Mouse (Mus musculus): ENCODE data around the gene 1810062G17Rik.

The 1810062G17Rik gene

DNA sequence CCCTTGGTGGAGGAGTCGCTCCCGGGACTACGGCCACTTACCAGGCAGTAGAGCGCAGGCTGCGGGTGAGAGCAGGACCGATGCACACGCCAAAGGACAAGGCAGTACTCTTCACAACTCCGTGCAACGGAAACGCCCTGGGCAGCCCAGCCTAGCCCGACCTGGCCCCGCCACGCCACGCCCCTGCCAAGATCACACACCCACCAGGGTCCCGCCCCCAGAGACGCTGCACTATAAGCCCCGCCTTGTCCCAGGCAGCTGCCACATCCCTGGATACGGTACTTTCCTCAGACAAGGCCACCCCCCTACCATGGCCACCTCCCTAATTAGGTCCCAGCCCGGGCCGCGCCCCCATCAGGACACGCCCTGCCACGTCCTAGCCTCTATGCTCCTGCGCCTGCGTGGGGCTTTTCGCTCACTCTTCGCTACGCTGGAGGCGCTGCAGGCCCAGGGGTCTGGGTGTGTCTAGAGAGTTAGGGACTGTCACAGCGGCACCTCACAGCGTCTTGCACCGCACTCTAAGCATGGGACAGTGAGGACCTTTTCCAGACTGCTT, at the start of gene 1810062G17Rik, which contains the start of gene Anxa5:
Gene 1810062G17Rik, plus strand, starts transcription at position 406 of the 556 bp plus-strand sequence.
Gene Anxa5, minus strand, starts transcription at position 363 of the 556 bp plus-strand sequence.
- DNase-seq (ENCODE audit: low read depth) = peak; percentile 99

DNA sequence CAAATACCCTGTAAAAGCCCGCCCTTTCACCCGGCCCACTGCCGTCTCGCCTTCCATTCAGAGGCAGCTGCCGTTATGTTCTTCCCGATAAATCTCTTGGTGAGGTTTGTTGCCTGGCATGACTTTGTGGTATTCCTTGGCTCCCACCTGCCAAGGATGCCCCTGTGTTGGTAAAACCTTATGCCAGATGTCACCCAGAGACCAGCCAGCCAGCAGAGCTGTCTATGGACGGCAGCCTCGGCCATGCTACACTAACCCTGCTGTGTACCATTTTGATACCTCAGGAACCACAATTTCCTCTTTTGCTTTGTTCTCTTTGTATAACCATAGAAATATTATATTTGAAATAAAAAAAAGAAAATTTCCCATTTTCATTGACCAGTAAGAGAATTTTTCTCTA, 48.4 kb upstream of the 1810062G17Rik start:
- no peak for DNase-seq (ENCODE audit: low read depth)

DNA sequence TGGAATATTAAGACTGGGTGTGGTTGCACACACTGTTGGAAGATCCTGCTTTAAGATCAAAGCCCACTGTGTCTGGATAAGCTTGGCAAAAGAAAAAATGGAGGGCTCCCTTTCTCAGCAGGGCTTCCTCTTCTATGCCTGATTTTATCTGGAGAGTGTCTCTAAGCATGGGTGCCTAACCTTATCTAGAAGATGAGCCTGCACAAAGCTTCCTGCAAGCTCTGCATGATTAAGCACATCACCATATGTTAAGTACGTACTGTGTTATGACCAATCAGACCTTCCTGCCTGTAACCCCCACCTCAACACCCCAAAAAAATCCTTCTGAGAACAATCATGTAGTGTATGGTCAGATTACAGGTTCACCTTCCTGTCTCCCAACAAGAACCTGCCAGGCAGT, 45.4 kb upstream of the 1810062G17Rik start:
- peak; percentile 55 for DNase-seq (ENCODE audit: low read depth)

DNA sequence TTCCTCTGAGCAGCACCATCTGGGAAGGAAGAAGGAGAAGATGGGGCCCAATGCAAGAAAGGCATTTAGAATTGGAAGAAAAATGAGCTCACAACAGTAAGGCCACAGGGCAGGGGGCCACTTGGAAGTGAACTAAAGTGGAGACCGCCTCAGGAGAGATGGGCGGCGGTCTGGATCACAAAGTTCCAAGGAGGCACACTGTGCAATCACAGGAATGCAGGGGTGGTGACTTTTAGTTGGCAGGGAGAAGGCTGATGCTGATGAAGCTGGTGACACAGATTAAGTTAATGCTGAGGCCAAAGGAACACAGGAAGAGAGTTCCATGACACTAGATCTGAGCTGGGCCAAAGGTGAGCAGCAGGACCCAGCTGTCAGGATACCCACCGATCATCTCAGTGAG, 35.5 kb upstream of the 1810062G17Rik start:
- no peak for DNase-seq (ENCODE audit: low read depth)

DNA sequence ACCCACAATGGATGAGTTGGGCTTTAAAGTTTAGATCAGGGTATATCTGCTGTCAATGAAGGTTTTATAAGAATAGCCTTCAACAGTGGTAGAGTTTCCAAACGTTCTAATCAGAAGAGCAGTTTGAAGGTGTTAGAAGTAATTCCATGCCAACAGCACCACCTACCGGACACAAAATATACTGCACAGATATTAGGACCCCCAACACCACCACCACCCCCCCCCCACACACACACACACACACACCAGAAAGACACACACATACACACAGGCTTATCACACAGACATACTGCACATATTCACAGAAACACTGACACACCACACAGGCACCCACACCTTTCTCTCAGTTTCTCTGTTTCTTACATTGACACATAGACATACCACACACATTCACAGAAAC, 33.3 kb upstream of the 1810062G17Rik start:
- peak; percentile 69 for DNase-seq (ENCODE audit: low read depth)

DNA sequence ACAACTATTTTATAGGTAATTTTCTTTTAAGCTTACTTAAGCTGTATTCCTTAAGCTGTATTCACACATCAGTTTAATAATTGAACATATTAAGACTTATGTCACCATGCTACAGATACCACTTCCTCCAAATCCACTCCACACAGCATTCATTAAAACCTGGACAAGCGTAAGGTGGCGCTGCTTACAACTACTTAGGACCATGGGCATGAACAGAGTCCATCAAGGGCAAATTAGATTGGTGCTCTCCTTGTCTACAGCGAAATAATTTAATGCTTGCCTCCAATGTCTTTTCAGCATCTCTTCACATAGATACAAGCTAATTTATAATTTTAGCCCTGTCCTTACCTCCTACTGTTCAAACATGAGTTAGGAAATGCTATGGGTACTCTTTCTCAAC, 29.7 kb upstream of the 1810062G17Rik start:
- DNase-seq (ENCODE audit: low read depth) = peak; percentile 75

DNA sequence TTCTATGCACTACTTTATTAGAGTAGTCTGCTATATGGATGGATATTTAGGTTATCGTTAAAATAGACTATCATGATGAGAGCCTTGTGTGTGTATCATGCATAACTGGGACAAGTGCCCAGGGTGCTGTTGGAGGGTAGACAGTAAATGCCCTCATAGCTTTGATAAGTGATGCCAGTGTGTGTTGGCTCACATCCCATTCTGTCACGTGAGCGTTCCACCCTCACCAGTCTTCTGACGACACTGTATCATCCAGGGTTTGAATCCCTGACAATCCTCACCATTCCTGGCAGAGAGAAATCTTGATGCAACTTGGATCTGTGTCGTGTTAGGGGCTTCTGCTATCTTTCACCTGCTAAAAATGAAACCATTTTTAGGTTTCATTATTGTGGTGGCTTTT, 29.2 kb upstream of the 1810062G17Rik start:
- peak; percentile 68 for DNase-seq (ENCODE audit: low read depth)

DNA sequence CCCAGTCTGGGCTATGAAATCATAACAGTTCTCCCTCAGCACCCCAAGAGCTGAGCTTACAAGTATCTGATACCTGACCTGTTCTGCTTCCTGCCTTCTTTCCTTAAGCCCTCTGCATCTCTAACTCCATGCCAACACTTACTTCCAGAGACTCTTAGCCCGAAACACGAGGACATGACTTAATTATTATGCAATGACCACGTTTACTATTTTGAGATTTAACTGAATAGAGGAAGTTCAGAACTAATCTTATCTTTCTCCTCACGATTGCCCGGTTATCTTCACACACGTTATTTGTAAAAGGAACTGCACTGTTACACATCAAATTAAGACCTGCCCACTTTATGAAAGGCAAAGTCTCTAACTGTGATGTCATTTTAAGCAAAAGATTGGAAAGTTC, 28.8 kb upstream of the 1810062G17Rik start:
- DNase-seq (ENCODE audit: low read depth) = peak; percentile 89

DNA sequence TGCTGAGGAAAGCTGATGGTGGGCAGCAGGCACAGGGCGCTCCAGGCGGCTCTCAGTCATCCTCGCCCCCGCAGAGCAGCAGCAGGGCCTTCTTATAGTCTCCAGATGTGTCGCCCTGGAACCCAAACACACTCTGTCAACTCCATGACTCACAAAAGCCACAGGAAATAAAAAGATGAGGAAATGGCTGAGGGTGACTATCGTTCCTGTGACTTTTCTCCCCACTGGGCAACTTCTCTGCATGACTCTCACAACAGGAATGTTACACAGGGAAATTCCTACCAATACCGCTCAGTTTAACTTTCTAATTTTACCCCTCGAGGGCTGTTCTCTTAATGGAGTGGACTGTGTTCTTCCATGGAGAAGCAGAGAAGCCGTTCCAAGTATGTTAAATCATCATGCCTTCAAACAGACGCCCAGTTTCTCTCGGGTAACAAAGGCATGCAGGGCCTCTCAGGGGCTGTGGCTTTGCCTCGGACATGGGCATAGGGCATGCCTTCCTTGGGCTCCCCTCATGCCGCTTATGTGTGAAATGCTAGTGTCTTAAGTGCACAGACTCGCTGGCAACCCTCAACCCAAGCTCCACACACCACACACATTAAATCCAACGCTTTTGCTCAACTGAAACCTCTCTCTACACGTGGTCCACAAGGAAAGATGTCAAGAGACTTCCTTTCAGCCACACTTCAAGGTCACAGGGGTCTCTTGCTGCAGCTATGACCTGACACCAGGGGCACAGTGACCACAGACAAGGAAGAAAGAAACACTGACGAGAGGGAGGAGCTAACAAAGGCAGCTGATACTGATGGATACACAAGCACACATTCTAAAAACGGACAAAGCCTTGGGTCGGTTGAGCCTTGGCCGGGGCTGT, 26.2 kb upstream of the 1810062G17Rik start:
- DNase-seq (ENCODE audit: low read depth) = peak; percentile 92

DNA sequence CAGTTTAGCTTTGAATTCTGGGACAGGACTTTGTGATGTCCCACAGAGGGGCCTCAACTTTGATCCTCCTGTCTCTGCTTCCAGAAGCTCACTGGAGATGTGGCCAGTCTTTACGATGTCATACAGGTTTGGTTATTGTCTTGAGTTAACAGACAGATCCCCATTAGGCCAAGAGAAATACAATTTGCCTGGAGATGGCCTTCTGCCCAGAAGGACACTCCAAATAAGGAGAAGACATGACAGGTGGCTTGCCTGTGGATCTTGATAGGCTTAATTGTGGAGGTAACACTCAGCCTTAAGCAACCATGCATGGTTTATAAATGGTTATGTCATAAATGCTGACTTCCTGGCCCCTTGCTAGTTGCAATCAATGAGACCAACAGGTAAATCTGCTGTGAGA, 23.2 kb upstream of the 1810062G17Rik start:
- DNase-seq (ENCODE audit: low read depth) = no peak

DNA sequence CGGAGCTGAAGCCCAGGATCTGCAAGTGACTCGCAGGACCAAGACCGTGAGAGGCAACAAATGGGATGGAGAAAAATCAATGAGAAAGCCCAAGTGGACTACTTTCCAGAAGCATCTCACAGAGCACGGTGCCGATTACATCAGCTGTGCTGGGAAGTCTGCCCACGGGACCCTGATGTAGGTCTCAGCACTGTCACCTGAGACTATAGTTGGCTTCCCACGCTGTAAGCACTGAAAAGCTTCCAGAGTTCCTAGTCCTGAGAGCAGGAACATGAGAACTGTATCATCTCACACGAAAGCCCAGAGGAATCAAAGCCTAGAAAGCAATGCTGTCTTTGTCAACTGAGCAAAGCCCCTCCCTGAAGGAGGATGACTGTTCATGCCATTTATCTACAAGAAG, 20.6 kb upstream of the 1810062G17Rik start:
- DNase-seq (ENCODE audit: low read depth) = no peak

DNA sequence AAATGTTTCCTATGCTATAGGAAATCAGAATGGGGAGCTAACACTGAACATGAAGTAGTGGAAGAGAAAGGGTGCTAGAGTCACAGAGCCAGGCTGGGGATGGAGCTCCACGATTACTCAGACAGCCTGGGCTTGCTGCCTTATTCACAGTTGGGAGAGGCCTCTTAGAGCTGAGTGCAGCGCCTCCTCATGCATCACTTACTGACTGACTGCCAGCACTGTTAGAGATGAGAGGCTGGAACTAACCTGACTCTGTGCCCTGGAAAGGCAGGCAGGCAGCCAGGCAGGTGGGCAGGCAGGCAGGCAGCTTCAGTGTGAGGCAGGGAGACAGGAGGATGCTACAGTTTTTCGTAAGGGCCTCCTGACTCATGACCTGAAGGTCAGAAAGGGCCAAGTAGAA, 20.2 kb upstream of the 1810062G17Rik start:
- no peak for DNase-seq (ENCODE audit: low read depth)

DNA sequence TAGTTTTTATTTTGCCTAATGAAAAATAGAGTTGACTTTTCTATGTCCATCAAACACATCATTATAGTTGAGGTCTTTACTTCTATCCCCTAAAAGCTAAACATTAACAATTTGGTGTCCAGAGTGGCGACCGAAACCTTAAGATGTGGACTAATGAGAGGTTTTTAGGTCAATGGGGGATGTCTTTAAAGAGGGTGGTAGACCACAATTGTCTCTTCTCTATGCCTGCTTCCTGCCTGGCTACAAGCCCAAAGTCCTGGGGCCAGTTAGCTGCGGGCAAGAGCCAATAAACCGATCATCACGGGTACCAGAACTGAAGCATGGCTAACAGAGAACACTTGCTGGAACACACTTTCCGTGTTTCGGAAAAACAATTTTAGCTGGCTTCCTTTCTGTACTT, 15.0 kb upstream of the 1810062G17Rik start:
- DNase-seq (ENCODE audit: low read depth) = peak; percentile 20

DNA sequence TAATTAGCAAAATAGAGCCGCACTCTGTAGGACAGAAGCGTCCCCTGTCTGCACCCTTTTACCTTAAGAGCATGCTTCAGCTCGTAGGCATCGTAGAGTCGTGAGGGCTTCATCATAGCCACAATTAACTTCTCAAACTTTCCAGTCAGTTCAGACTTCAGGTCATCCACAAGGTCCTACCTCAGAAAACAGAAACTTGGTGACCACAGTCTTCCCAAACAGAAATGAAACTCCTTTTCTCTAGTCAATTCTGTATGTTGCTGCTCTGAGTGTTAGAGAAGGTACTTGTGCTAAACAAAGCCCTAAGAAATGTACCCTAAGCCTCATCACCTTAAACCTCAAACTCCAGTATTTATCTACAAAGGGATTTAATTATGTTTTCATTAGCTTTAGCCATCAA, 13.9 kb upstream of the 1810062G17Rik start:
- no peak for DNase-seq (ENCODE audit: low read depth)

DNA sequence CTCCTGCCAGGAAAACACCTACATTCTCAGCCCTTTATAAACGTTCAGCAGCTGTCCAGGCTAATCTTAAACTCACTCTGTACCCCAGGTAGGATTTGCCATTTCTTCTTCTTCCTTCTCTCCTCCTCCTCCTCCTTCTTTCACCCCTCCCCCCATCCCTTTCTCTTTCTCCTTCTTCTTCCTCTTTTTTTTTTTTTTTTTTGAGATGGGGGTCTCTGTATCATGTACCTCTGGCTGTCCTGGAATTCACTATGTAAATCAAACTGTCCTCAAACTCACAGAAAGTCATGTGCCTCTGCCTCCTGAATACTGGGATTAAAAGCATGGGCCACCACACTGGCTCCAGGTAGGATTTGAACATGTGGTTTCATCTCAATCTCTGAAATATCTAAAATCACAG, 13.4 kb upstream of the 1810062G17Rik start:
- no peak for DNase-seq (ENCODE audit: low read depth)

DNA sequence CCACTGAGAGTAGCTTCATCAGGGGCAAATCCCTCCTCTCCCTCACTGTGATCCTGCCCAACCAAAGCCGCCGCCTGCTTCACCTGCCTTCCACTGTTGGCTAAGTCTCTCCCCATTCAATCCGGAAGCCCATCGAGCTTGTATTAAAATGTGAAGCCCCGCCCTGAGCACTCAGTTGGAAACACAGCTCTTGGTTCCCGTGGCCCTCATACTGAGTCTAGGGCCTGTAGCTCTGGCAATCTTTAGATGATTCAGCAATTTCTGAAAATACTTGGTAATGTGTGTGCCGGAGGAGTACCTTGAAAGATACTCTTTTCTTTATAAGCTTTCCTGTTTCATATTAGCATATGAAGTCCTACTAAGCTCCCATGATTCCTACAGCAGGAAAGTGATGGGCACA, 10.2 kb upstream of the 1810062G17Rik start:
- peak; percentile 12 for DNase-seq (ENCODE audit: low read depth)

DNA sequence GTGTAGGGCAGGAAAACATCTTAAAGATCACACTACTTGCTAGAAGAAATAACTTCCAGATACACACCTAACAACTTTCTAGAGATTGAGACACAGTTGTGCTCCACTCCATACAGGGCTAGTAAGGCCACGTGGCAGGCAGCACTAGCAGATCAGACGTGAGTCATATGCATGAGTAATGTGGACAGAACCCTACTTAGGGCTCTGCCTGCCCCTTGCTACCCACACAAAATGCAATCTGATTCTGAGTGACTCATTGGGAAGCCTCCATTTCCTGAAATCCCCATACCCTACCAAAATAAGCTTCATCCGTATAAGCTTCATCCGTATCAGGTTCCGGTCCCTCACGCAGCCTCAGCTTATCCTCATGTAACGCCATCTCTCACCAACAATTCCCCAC, 8.1 kb upstream of the 1810062G17Rik start:
- DNase-seq (ENCODE audit: low read depth) = peak; percentile 96

DNA sequence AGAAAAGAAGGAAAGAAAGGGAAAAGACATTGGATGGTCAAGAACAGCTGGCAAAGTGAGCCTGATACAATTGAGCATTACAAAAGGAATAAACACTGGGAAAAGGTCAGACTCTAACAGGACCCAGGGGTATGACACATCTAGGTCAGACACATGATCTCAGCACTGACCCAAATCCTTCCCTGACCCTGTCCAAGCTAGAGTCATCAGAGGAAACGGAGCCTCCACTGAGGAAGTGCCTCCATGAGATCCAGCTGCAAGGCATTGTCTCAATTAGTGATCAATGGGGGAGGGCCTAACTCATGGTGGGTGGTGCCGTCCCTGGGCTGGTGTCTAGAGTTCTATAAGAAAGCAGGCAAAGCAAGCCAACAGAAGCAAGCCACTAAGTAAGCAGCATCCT, 6.9 kb upstream of the 1810062G17Rik start:
- DNase-seq (ENCODE audit: low read depth) = no peak

DNA sequence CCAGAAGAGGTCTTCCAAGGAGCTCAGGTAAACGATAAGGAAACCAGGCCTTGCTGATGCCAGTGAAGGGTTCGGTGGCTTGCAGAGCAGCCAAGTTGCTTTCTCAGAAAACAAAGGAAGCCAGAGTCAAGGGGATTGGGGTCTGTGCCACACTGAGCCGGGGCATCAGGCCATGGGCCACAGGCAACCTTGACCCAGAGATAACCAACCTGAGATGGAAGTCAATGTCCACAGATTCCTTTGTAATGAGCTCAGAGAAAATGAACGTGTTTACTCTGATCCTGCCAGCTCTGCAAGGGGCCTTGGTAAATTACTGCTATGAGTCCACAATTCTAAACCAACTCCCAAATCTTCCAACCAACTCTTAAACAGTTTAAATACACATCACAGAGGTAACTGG, 3.9 kb upstream of the 1810062G17Rik start:
- no peak for DNase-seq (ENCODE audit: low read depth)

DNA sequence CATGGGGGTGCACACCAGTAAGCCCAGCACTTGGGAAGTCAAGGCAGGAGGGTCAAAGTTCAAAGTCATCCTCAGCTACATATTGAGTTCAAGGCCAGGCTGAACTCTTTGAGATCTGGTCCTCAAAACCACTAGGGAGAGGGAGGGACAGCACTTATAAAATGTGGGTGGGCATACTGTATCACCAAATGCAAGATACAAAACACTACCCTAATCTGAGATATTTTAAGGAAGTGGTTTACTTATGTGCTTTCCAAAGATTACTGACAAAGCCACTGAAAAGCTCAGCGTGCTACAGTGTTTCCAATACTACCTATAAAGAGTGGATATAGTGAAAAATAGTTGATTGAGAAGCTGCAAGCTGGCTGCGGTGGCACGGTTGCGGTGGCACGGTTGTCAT, 2.5 kb upstream of the 1810062G17Rik start:
- DNase-seq (ENCODE audit: low read depth) = peak; percentile 67

DNA sequence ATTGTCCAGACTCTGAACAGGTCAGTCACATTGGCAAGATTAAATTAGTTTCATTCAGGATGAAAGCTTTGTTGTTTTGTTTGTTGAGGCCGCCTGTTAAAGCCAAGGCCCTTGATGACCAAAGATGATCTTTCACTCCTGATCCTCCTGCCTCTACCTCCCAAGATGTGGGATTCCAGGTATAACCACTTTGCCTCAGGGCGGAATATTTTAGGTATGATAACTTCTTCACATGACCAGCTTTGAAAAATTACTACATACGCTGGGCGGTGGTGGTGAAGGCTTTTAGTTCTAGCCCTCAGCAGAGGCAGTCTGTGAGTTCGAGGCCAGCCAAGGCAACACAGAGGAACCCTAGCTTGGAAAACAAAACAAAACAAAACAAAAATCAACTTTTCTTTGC, 1.3 kb upstream of the 1810062G17Rik start:
- DNase-seq (ENCODE audit: low read depth) = peak; percentile 7

DNA sequence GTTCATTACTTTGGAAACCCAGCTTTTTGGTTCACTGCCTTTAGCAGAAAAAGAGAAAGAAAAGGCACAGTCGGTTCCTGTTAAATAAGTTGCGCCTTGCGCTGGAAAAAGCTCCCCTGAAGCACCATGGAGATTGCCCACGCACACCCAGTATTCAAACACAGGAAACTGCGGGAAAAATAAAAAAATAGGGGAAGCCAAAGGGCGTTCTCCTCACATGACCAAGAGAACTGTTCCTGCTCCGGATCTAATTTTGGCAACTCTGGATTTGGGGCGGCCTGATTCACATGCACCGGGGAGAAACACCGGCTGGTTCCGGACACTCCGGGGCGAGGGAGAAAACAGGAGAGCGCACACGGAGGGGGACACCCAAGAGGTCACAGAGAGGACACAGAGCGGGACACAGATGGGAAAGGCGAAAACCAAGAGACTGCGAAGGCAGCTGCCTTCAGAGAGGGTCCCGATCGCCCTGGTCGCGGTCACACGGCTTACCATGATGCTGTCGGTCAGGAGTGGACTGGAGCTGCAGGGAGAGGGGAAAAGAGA, 726 bp upstream of the 1810062G17Rik start:
- DNase-seq (ENCODE audit: low read depth) = peak; percentile 65

All from 416B (cell line).